Mouse (Mus musculus): Measurements from ENCODE around the gene Efcab9. TPM values are rescaled to one million over a fixed set of nuclear protein-coding genes. Genes with fewer than 3 reads are reported as not detected.

Gene Efcab9
- total and polyA plus RNA-seq, 3 experiments, result 0.77 to 1.3 TPM; not detected in 1

GRCm38 (mm10) chr11:32549236-32549635 lies 17.4 kb upstream of the Efcab9 start:
- Histone ChIP-seq H3K4me3 (ENCODE audit: control insufficient read depth in 1 of 2, insufficient read depth in 1 of 2, low read depth in 2 of 2, low read length in 2 of 2) (no peak overlapping the region), H3K4me1 (ENCODE audit: control insufficient read depth in 1 of 2, insufficient read depth in 2 of 2, low read length in 2 of 2) (peaks cover 5 to 15% of the 10 kb centered on the region in 2 experiments), H3K36me3 (ENCODE audit: control insufficient read depth in 1 of 2, insufficient read depth in 2 of 2, low read length in 2 of 2) (peaks cover 0 to 9% of the 10 kb centered on the region in 2 experiments; a peak in 2 of 4 replicates), H3K79me2 (ENCODE audit: control insufficient read depth, insufficient read depth, low read length, poor library complexity) (no peaks in the 10 kb centered on the region), H3K9ac (ENCODE audit: control insufficient read depth, low read depth, low read length, poor library complexity, severe bottlenecking) (no peak overlapping the region), H3K9me3 (replicated peaks; ENCODE audit: insufficient read depth, low read length) (no peaks in the 10 kb centered on the region), H3K27ac (ENCODE audit: control insufficient read depth, low read depth, low read length) (no peak overlapping the region), H3K27me3 (ENCODE audit: control insufficient read depth in 1 of 2, insufficient read depth in 2 of 2, low read length in 2 of 2) (no peaks in the 10 kb centered on the region)
- no peak for DNase-seq (ENCODE audit: low read depth, low spot score)
- TF ChIP-seq NRF1 (IDR thresholded peaks at IDR 0.05; ENCODE audit: insufficient read depth, low read depth, low read length, poor library complexity, severe bottlenecking) (no peak), JUND (IDR thresholded peaks at IDR 0.05; ENCODE audit: low read depth, low read length) (no peak), E2F4 (IDR thresholded peaks at IDR 0.05; ENCODE audit: borderline replicate concordance, low read depth, low read length) (no peak), MEF2A (IDR thresholded peaks at IDR 0.05; ENCODE audit: extremely low read depth, insufficient replicate concordance, low read depth, low read length, poor library complexity, severe bottlenecking) (no peak), GATA1 (IDR thresholded peaks at IDR 0.05; ENCODE audit: low read depth, low read length) (no peak), MYB (IDR thresholded peaks at IDR 0.05; ENCODE audit: low read depth, low read length) (no peak), GABPA (IDR thresholded peaks at IDR 0.05; ENCODE audit: low read depth, low read length) (no peak), ELF1 (IDR thresholded peaks at IDR 0.05; ENCODE audit: low read depth, low read length) (no peak), MAFK (IDR thresholded peaks at IDR 0.05; ENCODE audit: borderline replicate concordance, low read depth, low read length) (no peak), BHLHE40 (IDR thresholded peaks at IDR 0.05; ENCODE audit: borderline replicate concordance, low read depth, low read length) (no peak), CHD2 (IDR thresholded peaks at IDR 0.05; ENCODE audit: low read length) (no peak), CHD1 (IDR thresholded peaks at IDR 0.05; ENCODE audit: low read depth, low read length) (no peak), TBP (IDR thresholded peaks at IDR 0.05; ENCODE audit: low read depth, low read length) (no peak), UBTF (IDR thresholded peaks at IDR 0.05; ENCODE audit: borderline replicate concordance, insufficient read depth, low read depth, low read length) (no peak), POLR2A (IDR thresholded peaks at IDR 0.05; ENCODE audit: control insufficient read depth in 1 of 2, insufficient read depth in 1 of 2, low read depth in 1 of 2, low read length in 2 of 2, poor library complexity in 1 of 2) (no peak), ETS1 (IDR thresholded peaks at IDR 0.05; ENCODE audit: low read depth, low read length) (no peak)

GRCm38 (mm10) chr11:32548240-32548639 lies 16.4 kb upstream of the Efcab9 start:
- no peak for DNase-seq (ENCODE audit: low read depth, low spot score)
- TF ChIP-seq EP300 (IDR thresholded peaks at IDR 0.05; ENCODE audit: low read depth in 1 of 2, low read length in 2 of 2), result no peak
- TF ChIP-seq MYB (IDR thresholded peaks at IDR 0.05; ENCODE audit: low read depth, low read length), result no peak
- TF ChIP-seq POLR2AphosphoS5 (IDR thresholded peaks at IDR 0.05; ENCODE audit: borderline replicate concordance, low read depth, low read length), result no peak
- TF ChIP-seq CTCF (IDR thresholded peaks at IDR 0.05 in 2 of 3, conservative IDR thresholded peaks at IDR 0.05 in 1 of 3; ENCODE audit: control insufficient read depth in 1 of 3, insufficient read depth in 1 of 3, low read depth in 2 of 3, low read length in 3 of 3, poor library complexity in 1 of 3, severe bottlenecking in 1 of 3), result no peak
- no peak for TF ChIP-seq ETS1 (IDR thresholded peaks at IDR 0.05; ENCODE audit: low read depth, low read length)
- TF ChIP-seq ZNF384 (IDR thresholded peaks at IDR 0.05; ENCODE audit: low read depth, low read length), result no peak
- TF ChIP-seq TAL1 (IDR thresholded peaks at IDR 0.05; ENCODE audit: low read length), result no peak
- TF ChIP-seq TCF12 (IDR thresholded peaks at IDR 0.05; ENCODE audit: low read depth, low read length), result no peak
- TF ChIP-seq POLR2AphosphoS2 (IDR thresholded peaks at IDR 0.05; ENCODE audit: low read length), result no peak
- no peak for TF ChIP-seq POLR2A (IDR thresholded peaks at IDR 0.05; ENCODE audit: control insufficient read depth in 1 of 2, insufficient read depth in 1 of 2, low read depth in 1 of 2, low read length in 2 of 2, poor library complexity in 1 of 2)
- no peak overlapping the region for H3K9ac ChIP-seq (ENCODE audit: control insufficient read depth, low read depth, low read length, poor library complexity, severe bottlenecking)
- no peaks in the 10 kb centered on the region for H3K9me3 ChIP-seq (replicated peaks; ENCODE audit: insufficient read depth, low read length)
- H3K4me3 ChIP-seq (ENCODE audit: control insufficient read depth in 1 of 2, insufficient read depth in 1 of 2, low read depth in 2 of 2, low read length in 2 of 2), result no peak overlapping the region
- H3K27ac ChIP-seq (ENCODE audit: control insufficient read depth, low read depth, low read length), result no peak overlapping the region
- peaks cover 10 to 16% of the 10 kb centered on the region in 2 experiments for H3K4me1 ChIP-seq (ENCODE audit: control insufficient read depth in 1 of 2, insufficient read depth in 2 of 2, low read length in 2 of 2)
- no peaks in the 10 kb centered on the region for H3K27me3 ChIP-seq (ENCODE audit: control insufficient read depth in 1 of 2, insufficient read depth in 2 of 2, low read length in 2 of 2)
- H3K79me2 ChIP-seq (ENCODE audit: control insufficient read depth, insufficient read depth, low read length, poor library complexity), result no peaks in the 10 kb centered on the region
- H3K36me3 ChIP-seq (ENCODE audit: control insufficient read depth in 1 of 2, insufficient read depth in 2 of 2, low read length in 2 of 2), result peaks cover 0 to 11% of the 10 kb centered on the region in 2 experiments; a peak in 2 of 4 replicates

All from MEL (cell line).